Mouse (Mus musculus) hindbrain, embryonic 16.5 days (tissue): ENCODE results near the gene Fam114a2. TPM values are rescaled to one million over a fixed set of nuclear protein-coding genes. Genes with fewer than 3 reads are reported as not detected.

ENCODE experiments used
- ATAC-seq: fragments of 200-750 bp; cut with Nextera tagmentation; 2 replicates; pipeline ENCODE4 v1.8.0; 2017; ENCODE audit warnings: moderate TSS enrichment, moderate library complexity
- H3K27ac ChIP-seq: fragments of 300-500 bp; sonication (generic); 2 replicates; pipeline ENCODE4 v1.5.1; 2014; ENCODE audit warnings: low read depth, mild to moderate bottlenecking, control low read depth, low read length, moderate library complexity
- H3K27me3 ChIP-seq: fragments of 300-500 bp; sonication (generic); replicated peaks from 2 replicates; pipeline ENCODE4 v1.6.1; 2014; ENCODE audit warnings: low read length; ENCODE audit not compliant: control insufficient read depth, insufficient read depth
- H3K36me3 ChIP-seq: fragments of 300-500 bp; sonication (generic); 2 replicates; pipeline ENCODE4 v1.6.1; 2014; ENCODE audit warnings: mild to moderate bottlenecking, low read length, moderate library complexity, mixed read lengths; ENCODE audit not compliant: control insufficient read depth, insufficient read depth
- H3K4me1 ChIP-seq: fragments of 300-500 bp; sonication (generic); 2 replicates; pipeline ENCODE4 v1.6.1; 2014; ENCODE audit warnings: low read depth, low read length; ENCODE audit not compliant: control insufficient read depth, insufficient read depth
- H3K4me2 ChIP-seq: fragments of 300-500 bp; sonication (generic); 2 replicates; pipeline ENCODE4 v1.6.1; 2014; ENCODE audit warnings: mild to moderate bottlenecking, low read length, control low read depth, moderate library complexity
- H3K4me3 ChIP-seq: fragments of 300-500 bp; sonication (generic); 2 replicates; pipeline ENCODE4 v1.5.1; 2014; ENCODE audit warnings: mild to moderate bottlenecking, low read length, control low read depth, moderate library complexity
- H3K9ac ChIP-seq: fragments of 300-500 bp; sonication (generic); 2 replicates; pipeline ENCODE4 v1.6.1; 2014; ENCODE audit warnings: low read depth, mild to moderate bottlenecking, control low read depth, low read length, moderate library complexity
- H3K9me3 ChIP-seq: fragments of 300-500 bp; sonication (generic); 2 replicates; pipeline ENCODE4 v1.6.1; 2014; ENCODE audit warnings: mild to moderate bottlenecking, low read length, moderate library complexity; ENCODE audit not compliant: control insufficient read depth
- WGBS: fragments of 180-500 bp; shearing (Covaris S2); extraction: QIAGEN DNeasy Blood & Tissue Kit; methylation state at CpG from one replicate; pipeline ENCODE4 v1.1.7; 2014; 5-methylcytosine and 5-hydroxymethylcytosine counted together
- polyA plus RNA-seq: library from polyadenylated mRNA; unstranded; fragments of >200 nt; fragmentation: Nextera tagmentation; extraction: Ambion mirVana; gene quantifications from 2 replicates; pipeline ENCODE4 v1.2.1, GENCODE M21; 2015

The Fam114a2 gene
- polyA plus RNA-seq, 1 experiment from 2014 or later = 77.0 TPM

GRCm38 (mm10) chr11:57467159-57468110 lies 51.0 kb downstream of the Fam114a2 start:
- Histone ChIP-seq H3K9me3 (peaks cover 2% of the 10 kb centered on the region; the same call in 1 of the 2 replicates), H3K27ac (no peak overlapping the region), H3K27me3 (no peaks in the 10 kb centered on the region), H3K4me1 (no peaks in the 10 kb centered on the region), H3K36me3 (no peaks in the 10 kb centered on the region), H3K9ac (0 out of 2 replicates have a peak overlapping the region, but pooled peaks have one; percentile 39), H3K4me3 (no peak overlapping the region), H3K4me2 (peak overlapping the region; percentile 9; the same call in 1 of the 2 replicates)
- WGBS = 57% methylated on average over 22 of the region's 23 CpGs
- peak; percentile 89 for ATAC-seq

- ATAC-seq = no peak
- H3K4me2 ChIP-seq = no peak overlapping the region
- 84% methylated on average over 3 of the region's 3 CpGs for WGBS
Observed at GRCm38 (mm10) chr11:57465844-57466243, 52.6 kb downstream of the Fam114a2 start.

GRCm38 (mm10) chr11:57465025-57465424 lies 53.4 kb downstream of the Fam114a2 start:
- Histone ChIP-seq H3K27ac (no peak overlapping the region), H3K36me3 (no peaks in the 10 kb centered on the region), H3K4me1 (no peaks in the 10 kb centered on the region), H3K27me3 (no peaks in the 10 kb centered on the region), H3K9ac (no peak overlapping the region), H3K9me3 (peaks cover 2% of the 10 kb centered on the region; the same call in 1 of the 2 replicates), H3K4me2 (no peak overlapping the region), H3K4me3 (no peak overlapping the region)
- ATAC-seq = no peak
- WGBS = 41% methylated on average over 8 of the region's 8 CpGs

More at GRCm38 (mm10) chr11:57465844-57466243, 52.6 kb downstream of the Fam114a2 start:
- Histone ChIP-seq H3K4me1 (no peaks in the 10 kb centered on the region), H3K9ac (no peak overlapping the region), H3K9me3 (peaks cover 2% of the 10 kb centered on the region; the same call in 1 of the 2 replicates), H3K27me3 (no peaks in the 10 kb centered on the region), H3K4me3 (no peak overlapping the region), H3K27ac (no peak overlapping the region), H3K36me3 (no peaks in the 10 kb centered on the region)

GRCm38 (mm10) chr11:57459759-57460158 lies 58.7 kb downstream of the Fam114a2 start:
- no peak overlapping the region for H3K4me2 ChIP-seq
- H3K9ac ChIP-seq = no peak overlapping the region
- no peak overlapping the region for H3K27ac ChIP-seq
- no peaks in the 10 kb centered on the region for H3K27me3 ChIP-seq
- no peak overlapping the region for H3K4me3 ChIP-seq
- H3K4me1 ChIP-seq = no peaks in the 10 kb centered on the region
- no peaks in the 10 kb centered on the region for H3K36me3 ChIP-seq
- H3K9me3 ChIP-seq = no peaks in the 10 kb centered on the region
- ATAC-seq = no peak
- 83% methylated on average over 6 of the region's 6 CpGs for WGBS

- Histone ChIP-seq H3K9ac (no peak overlapping the region), H3K4me1 (no peaks in the 10 kb centered on the region), H3K4me3 (no peak overlapping the region), H3K9me3 (no peaks in the 10 kb centered on the region), H3K27me3 (no peaks in the 10 kb centered on the region), H3K27ac (no peak overlapping the region), H3K4me2 (no peak overlapping the region), H3K36me3 (no peaks in the 10 kb centered on the region)
- ATAC-seq = no peak
- WGBS = 53% methylated on average over 5 of the region's 5 CpGs
Observed at GRCm38 (mm10) chr11:57454421-57454820, 64.0 kb downstream of the Fam114a2 start.

GRCm38 (mm10) chr11:57445237-57445962 lies 73.0 kb downstream of the Fam114a2 start:
- Histone ChIP-seq H3K36me3 (no peaks in the 10 kb centered on the region), H3K9ac (no peak overlapping the region), H3K4me3 (no peak overlapping the region), H3K9me3 (no peaks in the 10 kb centered on the region), H3K4me2 (no peak overlapping the region), H3K4me1 (no peaks in the 10 kb centered on the region), H3K27ac (no peak overlapping the region), H3K27me3 (no peaks in the 10 kb centered on the region)
- no peak for ATAC-seq
- WGBS = 82% methylated on average over 6 of the region's 6 CpGs

- no peak for ATAC-seq
- no peaks in the 10 kb centered on the region for H3K4me1 ChIP-seq
- H3K4me3 ChIP-seq = no peak overlapping the region
- H3K27ac ChIP-seq = no peak overlapping the region
- H3K4me2 ChIP-seq = no peak overlapping the region
- WGBS = 20% methylated on average over 1 of the region's 1 CpGs
- H3K27me3 ChIP-seq = no peaks in the 10 kb centered on the region
- no peak overlapping the region for H3K9ac ChIP-seq
- H3K36me3 ChIP-seq = no peaks in the 10 kb centered on the region
- no peaks in the 10 kb centered on the region for H3K9me3 ChIP-seq
Observed at GRCm38 (mm10) chr11:57434153-57434552, 84.3 kb downstream of the Fam114a2 start.
